Mouse (Mus musculus) erythroblast, embryonic 14.5 days (primary cell): ENCODE data around the gene Ddx42. TPM values are rescaled to one million over a fixed set of nuclear protein-coding genes. Genes with fewer than 3 reads are reported as not detected.

Experiments used
- H3K27me3 ChIP-seq: 2 replicates; pipeline ENCODE4 v1.6.1; 2012; ENCODE audit warnings: inconsistent platforms; ENCODE audit not compliant: control insufficient read depth
- H3K36me3 ChIP-seq: 2 replicates; pipeline ENCODE4 v1.6.1; 2012; ENCODE audit warnings: mild to moderate bottlenecking, inconsistent platforms; ENCODE audit not compliant: control insufficient read depth
- H3K4me1 ChIP-seq: 2 replicates; pipeline ENCODE4 v1.6.1; 2012; ENCODE audit warnings: inconsistent platforms; ENCODE audit not compliant: control insufficient read depth
- H3K4me3 ChIP-seq: replicated peaks from 2 replicates; pipeline ENCODE3; 2012; ENCODE audit warnings: moderate library complexity, mild to moderate bottlenecking, inconsistent platforms
- H3K9me3 ChIP-seq: 2 replicates; pipeline ENCODE4 v1.6.1; 2012; ENCODE audit warnings: low read length, inconsistent platforms, mixed read lengths; ENCODE audit not compliant: control insufficient read depth
- GATA1 ChIP-seq: IDR thresholded peaks from 2 replicates; pipeline ENCODE4 v1.6.1; 2012; ENCODE audit warnings: low read length, inconsistent platforms, mixed read lengths
- TAL1 ChIP-seq: IDR thresholded peaks from 3 replicates; pipeline ENCODE4 v1.6.1; 2012; ENCODE audit warnings: low read length, inconsistent platforms, mixed read lengths
- polyA plus RNA-seq: library from polyadenylated mRNA; stranded (reverse); fragments of >175 nt; gene quantifications from 2 replicates; pipeline ENCODE4 v1.2.3, GENCODE M21; 2012

The Ddx42 gene
- polyA plus RNA-seq, 1 experiment = 1.5 TPM

GRCm38 (mm10) chr11:106283371-106283770 lies 66.6 kb downstream of the Ddx42 start:
- TF ChIP-seq TAL1 = no peak
- no peak for TF ChIP-seq GATA1
- no peak overlapping the region for H3K4me3 ChIP-seq
- no peaks in the 10 kb centered on the region for H3K27me3 ChIP-seq
- no peaks in the 10 kb centered on the region for H3K4me1 ChIP-seq
- no peaks in the 10 kb centered on the region for H3K36me3 ChIP-seq
- no peaks in the 10 kb centered on the region for H3K9me3 ChIP-seq

- Histone ChIP-seq H3K4me1 (no peaks in the 10 kb centered on the region), H3K9me3 (no peaks in the 10 kb centered on the region), H3K27me3 (no peaks in the 10 kb centered on the region), H3K4me3 (no peak overlapping the region), H3K36me3 (no peaks in the 10 kb centered on the region)
- TF ChIP-seq GATA1 = no peak
- no peak for TF ChIP-seq TAL1
These were observed 67.4 kb downstream of the Ddx42 start for GRCm38 (mm10) chr11:106284126-106284525.

DNA sequence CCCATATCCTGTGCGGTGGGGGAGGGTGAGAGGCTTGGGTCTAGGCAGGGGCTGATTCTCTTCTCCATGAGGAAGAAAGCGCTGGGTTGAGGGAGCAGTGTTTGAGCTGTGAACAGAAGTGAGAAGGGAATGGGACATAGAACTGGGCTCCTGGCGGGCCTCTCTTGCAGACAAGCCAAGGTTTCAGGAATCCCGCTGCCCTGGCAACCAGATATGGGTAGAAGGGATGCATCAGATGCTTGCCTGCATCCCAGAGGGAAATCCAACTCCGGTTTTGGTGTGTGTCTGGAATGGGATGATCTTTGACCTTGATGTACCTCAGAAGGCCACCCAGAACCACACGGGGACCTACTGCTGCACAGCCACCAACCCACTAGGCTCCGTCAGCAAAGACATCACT lies 69.5 kb downstream of the Ddx42 start:
- H3K4me3 ChIP-seq = no peak overlapping the region
- H3K9me3 ChIP-seq = no peaks in the 10 kb centered on the region
- no peaks in the 10 kb centered on the region for H3K36me3 ChIP-seq
- H3K27me3 ChIP-seq = no peaks in the 10 kb centered on the region
- TF ChIP-seq GATA1 = no peak
- TF ChIP-seq TAL1 = no peak
- H3K4me1 ChIP-seq = no peaks in the 10 kb centered on the region

GRCm38 (mm10) chr11:106286987-106287386 lies 70.3 kb downstream of the Ddx42 start:
- Histone ChIP-seq H3K4me3 (no peak overlapping the region), H3K9me3 (no peaks in the 10 kb centered on the region), H3K36me3 (no peaks in the 10 kb centered on the region)

DNA sequence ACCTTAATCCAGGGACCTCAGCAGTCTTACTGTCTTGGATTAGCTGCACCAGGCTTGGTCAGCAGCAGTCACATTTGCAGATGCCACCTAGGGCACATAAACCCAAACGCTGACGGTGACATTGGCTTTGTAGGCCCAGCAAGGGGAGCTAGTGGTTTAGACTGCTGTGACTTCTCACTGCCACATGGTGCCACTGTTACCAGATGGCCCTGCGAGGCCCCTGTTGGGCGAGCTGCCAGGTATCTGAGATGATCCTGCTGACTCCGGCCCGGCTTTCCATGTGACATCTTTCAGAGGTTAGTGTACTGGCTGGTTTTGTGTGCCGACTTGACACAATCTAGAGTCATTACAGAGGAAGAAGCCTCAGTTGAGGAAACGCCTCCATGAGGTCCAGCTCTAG lies 72.6 kb downstream of the Ddx42 start:
- H3K4me1 ChIP-seq = no peaks in the 10 kb centered on the region
- TF ChIP-seq TAL1 (no peak), GATA1 (no peak)
- H3K36me3 ChIP-seq = no peaks in the 10 kb centered on the region
- H3K4me3 ChIP-seq = no peak overlapping the region
- H3K27me3 ChIP-seq = no peaks in the 10 kb centered on the region
- H3K9me3 ChIP-seq = peaks cover 2% of the 10 kb centered on the region; the same call in 1 of the 2 replicates

More at GRCm38 (mm10) chr11:106286987-106287386, 70.3 kb downstream of the Ddx42 start:
- TF ChIP-seq GATA1 (no peak), TAL1 (no peak)
- no peaks in the 10 kb centered on the region for H3K4me1 ChIP-seq
- no peaks in the 10 kb centered on the region for H3K27me3 ChIP-seq

DNA sequence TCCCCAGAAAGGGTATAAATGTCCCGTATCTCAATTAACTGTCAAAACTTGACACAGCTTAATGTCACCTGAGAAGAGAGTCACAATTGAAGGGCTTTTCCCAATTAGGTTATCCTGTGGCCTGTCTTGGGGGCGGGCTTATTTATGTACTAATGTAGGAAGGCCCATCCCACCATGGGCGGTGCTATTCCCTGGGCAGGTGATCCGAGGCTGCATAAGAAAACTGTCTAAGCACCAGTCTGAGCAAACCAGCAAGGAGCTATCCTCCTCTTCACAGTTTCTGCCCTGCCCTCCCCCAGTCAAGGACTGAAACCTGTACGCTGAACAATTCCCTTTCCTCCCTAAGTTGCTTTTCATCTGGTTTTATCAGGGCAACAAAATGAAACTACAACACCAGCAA lies 73.7 kb downstream of the Ddx42 start:
- Histone ChIP-seq H3K36me3 (no peaks in the 10 kb centered on the region), H3K27me3 (no peaks in the 10 kb centered on the region), H3K4me3 (no peak overlapping the region), H3K4me1 (no peaks in the 10 kb centered on the region), H3K9me3 (peaks cover 2% of the 10 kb centered on the region; the same call in 1 of the 2 replicates)
- TF ChIP-seq TAL1 = no peak
- TF ChIP-seq GATA1 = no peak

DNA sequence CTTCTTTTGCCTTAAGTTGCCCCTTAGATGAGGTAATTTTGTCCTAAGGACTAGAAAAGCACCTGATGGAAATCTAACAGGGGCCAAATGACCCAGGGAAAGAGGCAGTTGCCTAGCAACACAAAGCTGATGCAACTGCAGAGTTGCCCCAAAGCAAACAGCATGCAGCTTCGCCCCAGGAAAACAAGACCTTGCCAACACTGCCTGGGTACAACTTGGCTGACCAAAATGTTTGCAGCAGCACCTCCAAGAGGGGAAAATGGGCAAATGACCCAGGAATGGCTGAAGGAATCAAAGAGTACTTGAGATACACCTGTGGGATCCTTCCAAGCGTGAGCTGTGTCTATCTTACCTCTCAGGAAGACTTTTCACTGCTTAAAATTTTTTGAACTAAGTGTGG lies 75.1 kb downstream of the Ddx42 start:
- H3K27me3 ChIP-seq = no peaks in the 10 kb centered on the region
- H3K36me3 ChIP-seq = no peaks in the 10 kb centered on the region
- H3K4me1 ChIP-seq = no peaks in the 10 kb centered on the region
- peaks cover 2% of the 10 kb centered on the region; the same call in 1 of the 2 replicates for H3K9me3 ChIP-seq
- H3K4me3 ChIP-seq = no peak overlapping the region
- no peak for TF ChIP-seq TAL1
- TF ChIP-seq GATA1 = no peak

Other genes with a start within 250 kb of the Ddx42 start
- not detected in 2 replicates for gene Ace, start 249.0 kb upstream of the Ddx42 start, polyA plus RNA-seq
- not detected in 2 replicates for gene Ace3, start 222.3 kb upstream of the Ddx42 start, polyA plus RNA-seq
- gene Kcnh6, start 208.8 kb upstream of the Ddx42 start, polyA plus RNA-seq = not detected in 2 replicates
- gene Dcaf7, start 180.1 kb upstream of the Ddx42 start, polyA plus RNA-seq = 0.91 and 0.92 TPM in 2 replicates
- gene Taco1, start 150.9 kb upstream of the Ddx42 start, polyA plus RNA-seq = 0.49 and 0.57 TPM in 2 replicates
- 0.05 and 0.07 TPM in 2 replicates for gene Map3k3, start 132.3 kb upstream of the Ddx42 start, polyA plus RNA-seq
- gene Gm10840, start 56.1 kb upstream of the Ddx42 start, polyA plus RNA-seq = not detected in 2 replicates
- gene Limd2, start 56.1 kb upstream of the Ddx42 start, polyA plus RNA-seq = 0.93 and 0.94 TPM in 2 replicates
- 2.6 and 3.1 TPM in 2 replicates for gene Strada, start 14.8 kb upstream of the Ddx42 start, polyA plus RNA-seq
- gene Ccdc47, start 582 bp upstream of the Ddx42 start, polyA plus RNA-seq = 0.17 and 0.20 TPM in 2 replicates
- gene Ftsj3, start 39.2 kb downstream of the Ddx42 start, polyA plus RNA-seq = 0.49 and 0.56 TPM in 2 replicates
- 3.8 and 5.2 TPM in 2 replicates for gene Psmc5, start 39.2 kb downstream of the Ddx42 start, polyA plus RNA-seq
- gene Smarcd2, start 56.0 kb downstream of the Ddx42 start, polyA plus RNA-seq = 6.5 and 7.7 TPM in 2 replicates
- gene Tcam1, start 59.7 kb downstream of the Ddx42 start, polyA plus RNA-seq = not detected in 2 replicates
- not detected in 2 replicates for gene Gh, start 84.9 kb downstream of the Ddx42 start, polyA plus RNA-seq
- gene Cd79b, start 97.8 kb downstream of the Ddx42 start, polyA plus RNA-seq = 0.03 and 0.08 TPM in 2 replicates
- gene Scn4a, start 136.4 kb downstream of the Ddx42 start, polyA plus RNA-seq = not detected in 2 replicates
- not detected in 2 replicates for gene Prr29, start 148.5 kb downstream of the Ddx42 start, polyA plus RNA-seq
- gene Icam2, start 171.1 kb downstream of the Ddx42 start, polyA plus RNA-seq = 0.03 and 0.14 TPM in 2 replicates